Mouse (Mus musculus) C2C12 (cell line): ENCODE measurements around the gene Psmc6. TPM values are rescaled to one million over a fixed set of nuclear protein-coding genes. Genes with fewer than 3 reads are reported as not detected.

Source experiments
- H3K27me3 ChIP-seq: one replicate; pipeline ENCODE4 v1.6.1; 2011; ENCODE audit not compliant: control insufficient read depth, insufficient read depth, insufficient read length
- H3K36me3 ChIP-seq: one replicate; pipeline ENCODE4 v1.6.1; 2011; ENCODE audit not compliant: control insufficient read depth, insufficient read depth
- H3K4me3 ChIP-seq: one replicate; pipeline ENCODE4 v1.5.1; 2011; ENCODE audit warnings: mild to moderate bottlenecking, control low read depth; ENCODE audit not compliant: poor library complexity, insufficient read depth, severe bottlenecking
- H3K79me2 ChIP-seq: one replicate; pipeline ENCODE4 v1.6.1; 2011; ENCODE audit not compliant: control insufficient read depth, insufficient read depth
- H3K79me3 ChIP-seq: one replicate; pipeline ENCODE4 v1.6.1; 2011; ENCODE audit warnings: low read depth, control low read depth
- H3ac ChIP-seq: one replicate; pipeline ENCODE3; 2011; ENCODE audit warnings: low read depth; ENCODE audit not compliant: control insufficient read depth, insufficient read length
- CEBPB ChIP-seq: IDR thresholded peaks from one replicate; pipeline ENCODE4 v1.6.1; 2011; ENCODE audit warnings: low read depth, mild to moderate bottlenecking, control low read depth, moderate library complexity
- CTCF ChIP-seq: IDR thresholded peaks from one replicate; pipeline ENCODE4 v1.5.1; 2011; ENCODE audit not compliant: control insufficient read depth, insufficient read depth, insufficient read length
- FOSL1 ChIP-seq: IDR thresholded peaks from one replicate; pipeline ENCODE4 v1.8.0; 2011; ENCODE audit warnings: mild to moderate bottlenecking, low read length; ENCODE audit not compliant: poor library complexity, insufficient read depth, severe bottlenecking
- MAX ChIP-seq: IDR thresholded peaks from one replicate; pipeline ENCODE4 v1.6.1; 2011; ENCODE audit warnings: mild to moderate bottlenecking, control low read depth
- MYOD1 ChIP-seq: IDR thresholded peaks from one replicate; pipeline ENCODE4 v1.6.1; 2011; ENCODE audit warnings: low read depth; ENCODE audit not compliant: control insufficient read depth, insufficient read length
- MYOG ChIP-seq: IDR thresholded peaks from one replicate; pipeline ENCODE4 v1.6.1; 2011; ENCODE audit not compliant: control insufficient read depth, insufficient read length; ENCODE audit errors: extremely low read depth
- USF1 ChIP-seq: IDR thresholded peaks from one replicate; pipeline ENCODE4 v1.6.1; 2011; ENCODE audit warnings: low read depth, mild to moderate bottlenecking, control low read depth, moderate library complexity
- polyA plus RNA-seq: library from polyadenylated mRNA; unstranded; fragments of >200 nt; fragmentation: generic; extraction: Trizol; gene quantifications from one replicate; pipeline ENCODE4 v1.2.1, GENCODE M21; 2012; ENCODE audit warnings: missing spikeins

Gene Psmc6
- polyA plus RNA-seq, 1 experiment = 47.5 TPM

DNA sequence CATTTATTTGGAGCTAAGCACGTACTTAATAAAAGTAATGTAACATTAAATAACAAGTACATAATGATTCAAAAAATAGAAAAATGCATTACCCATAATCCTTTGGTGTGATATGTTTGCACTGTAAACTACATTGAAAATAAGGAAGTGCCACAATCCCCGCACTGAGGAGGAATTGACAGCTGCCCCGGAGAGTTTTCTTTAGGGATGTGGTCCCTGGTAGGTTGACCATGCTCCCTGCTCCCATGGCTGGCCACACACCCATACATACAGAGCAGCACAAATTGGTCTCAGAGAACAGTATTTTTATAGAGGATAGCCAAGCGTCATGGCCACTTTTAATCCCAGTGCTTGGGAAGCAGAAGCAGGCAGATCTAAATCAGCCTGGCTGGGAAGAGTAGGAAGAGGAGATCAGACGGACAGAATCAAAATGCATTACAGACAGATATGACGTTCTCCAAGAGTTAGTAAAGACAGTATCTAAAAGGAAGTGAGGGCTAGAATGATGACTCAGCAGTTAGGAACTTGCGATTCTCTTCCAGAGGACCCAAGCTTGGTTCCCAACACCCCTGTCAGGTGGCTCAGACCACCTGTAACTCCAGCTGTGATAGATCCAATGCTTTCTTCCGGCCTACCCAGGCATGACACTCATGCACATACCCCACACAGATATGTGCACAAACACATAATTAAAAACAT, 21.8 kb upstream of the Psmc6 start:
- TF ChIP-seq USF1 = no peak
- no peak for TF ChIP-seq CTCF
- no peak for TF ChIP-seq MYOG
- TF ChIP-seq CEBPB = no peak
- no peak overlapping the region for H3ac ChIP-seq

GRCm38 (mm10) chr14:45309646-45310045, 19.9 kb upstream of the Psmc6 start:
- TF ChIP-seq USF1 (no peak), CTCF (no peak), CEBPB (no peak), MYOG (no peak), FOSL1 (no peak), MAX (no peak), MYOD1 (no peak)
- peaks cover 34% of the 10 kb centered on the region for H3K79me3 ChIP-seq
- H3K36me3 ChIP-seq = no peaks in the 10 kb centered on the region
- no peaks in the 10 kb centered on the region for H3K27me3 ChIP-seq
- peaks cover 53% of the 10 kb centered on the region for H3K79me2 ChIP-seq
- no peak overlapping the region for H3K4me3 ChIP-seq
- no peak overlapping the region for H3ac ChIP-seq

More for the DNA sequence above, 21.8 kb upstream of the Psmc6 start:
- Histone ChIP-seq H3K36me3 (peaks cover 5% of the 10 kb centered on the region), H3K79me2 (peaks cover 35% of the 10 kb centered on the region), H3K4me3 (no peak overlapping the region), H3K79me3 (peaks cover 21% of the 10 kb centered on the region), H3K27me3 (no peaks in the 10 kb centered on the region)

GRCm38 (mm10) chr14:45310101-45310500, 19.5 kb upstream of the Psmc6 start:
- TF ChIP-seq MAX (no peak), USF1 (no peak), MYOD1 (no peak), FOSL1 (no peak), MYOG (no peak), CEBPB (no peak), CTCF (no peak)

GRCm38 (mm10) chr14:45316927-45317326, 12.7 kb upstream of the Psmc6 start:
- H3ac ChIP-seq = no peak overlapping the region
- H3K79me2 ChIP-seq = peaks cover 61% of the 10 kb centered on the region
- H3K4me3 ChIP-seq = peak overlapping the region; percentile 72
- H3K27me3 ChIP-seq = no peaks in the 10 kb centered on the region
- peaks cover 36% of the 10 kb centered on the region for H3K79me3 ChIP-seq
- H3K36me3 ChIP-seq = no peaks in the 10 kb centered on the region
- no peak for TF ChIP-seq MYOG
- TF ChIP-seq CEBPB = no peak
- no peak for TF ChIP-seq CTCF
- TF ChIP-seq MYOD1 = no peak
- no peak for TF ChIP-seq MAX
- TF ChIP-seq USF1 = no peak
- TF ChIP-seq FOSL1 = no peak

More at GRCm38 (mm10) chr14:45310101-45310500, 19.5 kb upstream of the Psmc6 start:
- H3K79me3 ChIP-seq = peaks cover 34% of the 10 kb centered on the region
- no peak overlapping the region for H3ac ChIP-seq
- H3K79me2 ChIP-seq = peaks cover 57% of the 10 kb centered on the region
- H3K4me3 ChIP-seq = no peak overlapping the region
- no peaks in the 10 kb centered on the region for H3K27me3 ChIP-seq
- no peaks in the 10 kb centered on the region for H3K36me3 ChIP-seq

DNA sequence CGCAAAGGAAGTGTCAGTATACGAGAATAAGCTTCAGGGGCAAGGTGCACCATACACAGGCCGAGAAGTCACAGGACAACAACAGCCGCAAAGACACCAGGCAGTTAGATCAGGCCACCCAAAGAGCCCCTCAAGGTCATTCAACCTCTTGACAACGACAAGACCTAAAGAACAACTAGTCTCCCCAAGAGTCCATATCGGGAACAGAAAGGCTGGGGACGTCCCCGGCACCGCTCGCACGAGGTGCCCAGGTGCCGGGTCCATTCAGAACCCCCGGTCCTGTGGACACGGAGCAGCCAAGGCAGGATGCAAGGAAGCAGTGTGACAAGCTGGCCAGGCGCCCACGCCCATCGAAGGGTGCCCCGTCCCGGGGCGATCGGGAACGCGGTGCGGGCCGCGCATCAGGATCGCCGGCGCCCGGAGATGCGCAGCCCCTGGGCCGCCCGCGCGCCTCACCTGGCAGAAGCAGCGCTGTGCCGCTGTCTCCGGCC, 11.6 kb upstream of the Psmc6 start:
- peak overlapping the region; percentile 72 for H3K4me3 ChIP-seq
- no peaks in the 10 kb centered on the region for H3K27me3 ChIP-seq
- H3ac ChIP-seq = peak overlapping the region; percentile 64
- H3K79me2 ChIP-seq = peaks cover 51% of the 10 kb centered on the region
- TF ChIP-seq MYOD1 = no peak
- TF ChIP-seq CEBPB = no peak
- H3K36me3 ChIP-seq = no peaks in the 10 kb centered on the region
- peaks cover 35% of the 10 kb centered on the region for H3K79me3 ChIP-seq
